Mouse (Mus musculus) stomach, embryonic 16.5 days (tissue): ENCODE measurements around the gene Mterf2. TPM values are rescaled to one million over a fixed set of nuclear protein-coding genes. Genes with fewer than 3 reads are reported as not detected.

Source experiments
- ATAC-seq: fragments of 200-750 bp; cut with Nextera tagmentation; 2 replicates; pipeline ENCODE4 v1.8.0; 2017; ENCODE audit warnings: moderate number of reproducible peaks, moderate TSS enrichment; ENCODE audit not compliant: insufficient read depth, low FRiP score
- H3K27ac ChIP-seq: fragments of 300-500 bp; sonication (generic); 2 replicates; pipeline ENCODE4 v1.5.1; 2014; ENCODE audit warnings: low read length
- H3K27me3 ChIP-seq: fragments of 300-500 bp; sonication (generic); 2 replicates; pipeline ENCODE4 v1.6.1; 2014; ENCODE audit warnings: low read length, control low read depth, mixed read lengths; ENCODE audit not compliant: control insufficient read depth, insufficient read depth
- H3K36me3 ChIP-seq: fragments of 300-500 bp; sonication (generic); 2 replicates; pipeline ENCODE4 v1.6.1; 2014; ENCODE audit warnings: low read length; ENCODE audit not compliant: control insufficient read depth, insufficient read depth
- H3K4me1 ChIP-seq: fragments of 300-500 bp; sonication (generic); 2 replicates; pipeline ENCODE4 v1.6.1; 2014; ENCODE audit warnings: low read length, control low read depth, mixed read lengths; ENCODE audit not compliant: control insufficient read depth, insufficient read depth
- H3K4me2 ChIP-seq: fragments of 300-500 bp; sonication (generic); 2 replicates; pipeline ENCODE4 v1.6.1; 2014; ENCODE audit warnings: low read depth, low read length, mixed read lengths
- H3K4me3 ChIP-seq: fragments of 300-500 bp; sonication (generic); replicated peaks from 2 replicates; pipeline ENCODE4 v1.5.1; 2014; ENCODE audit warnings: mild to moderate bottlenecking, low read length
- H3K9ac ChIP-seq: fragments of 300-500 bp; sonication (generic); 2 replicates; pipeline ENCODE4 v1.6.1; 2014; ENCODE audit warnings: low read length
- H3K9me3 ChIP-seq: fragments of 300-500 bp; sonication (generic); replicated peaks from 2 replicates; pipeline ENCODE4 v1.6.1; 2016; ENCODE audit warnings: low read length, control low read depth; ENCODE audit not compliant: control insufficient read depth
- WGBS: fragments of 180-500 bp; shearing (Covaris S2); extraction: QIAGEN DNeasy Blood & Tissue Kit; methylation state at CpG from one replicate; pipeline ENCODE4 v1.1.7; 2014; 5-methylcytosine and 5-hydroxymethylcytosine counted together
- polyA plus RNA-seq: library from polyadenylated mRNA; unstranded; fragments of >200 nt; fragmentation: Nextera tagmentation; extraction: Ambion mirVana; gene quantifications from 2 replicates; pipeline ENCODE4 v1.2.1, GENCODE M21; 2015

Gene Mterf2
- polyA plus RNA-seq, 1 experiment from 2014 or later, result 12.0 TPM

- Histone ChIP-seq H3K27me3 (no peaks in the 10 kb centered on the region), H3K9me3 (no peaks in the 10 kb centered on the region), H3K4me1 (no peaks in the 10 kb centered on the region), H3K9ac (no peak overlapping the region), H3K4me3 (no peak overlapping the region), H3K4me2 (no peak overlapping the region), H3K36me3 (peaks cover 6% of the 10 kb centered on the region; the same call in 1 of the 2 replicates), H3K27ac (no peak overlapping the region)
- ATAC-seq, result no peak
- 87% methylated on average over 5 of the region's 5 CpGs for WGBS
Measured at GRCm38 (mm10) chr10:85149226-85149625, 21.4 kb upstream of the Mterf2 start.

DNA sequence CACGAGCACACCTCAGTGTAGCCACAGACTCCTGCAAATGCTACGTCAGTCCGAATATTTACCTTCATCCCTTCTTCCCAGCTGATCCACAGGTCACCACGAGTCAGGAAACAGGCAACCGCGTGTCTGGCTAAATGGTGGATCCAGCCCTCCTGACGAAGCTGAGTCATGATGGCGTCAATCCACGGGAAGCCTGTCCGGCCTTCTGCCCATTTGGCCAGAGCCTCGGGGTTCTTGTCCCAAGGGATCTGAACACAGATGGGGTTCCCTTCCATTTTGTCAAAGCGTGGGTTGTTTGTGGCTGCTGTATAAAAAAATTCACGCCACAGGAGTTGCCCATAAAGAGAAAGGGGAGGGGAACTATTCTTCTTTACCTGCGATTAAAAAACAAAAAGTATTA is 18.5 kb upstream of the Mterf2 start:
- H3K36me3 ChIP-seq, result peaks cover 6% of the 10 kb centered on the region; the same call in 1 of the 2 replicates
- WGBS, result 86% methylated on average over 14 of the region's 14 CpGs
- no peak overlapping the region for H3K27ac ChIP-seq
- no peaks in the 10 kb centered on the region for H3K9me3 ChIP-seq
- no peak for ATAC-seq
- no peaks in the 10 kb centered on the region for H3K27me3 ChIP-seq
- H3K4me1 ChIP-seq, result no peaks in the 10 kb centered on the region
- H3K4me3 ChIP-seq, result no peak overlapping the region
- H3K4me2 ChIP-seq, result no peak overlapping the region
- H3K9ac ChIP-seq, result no peak overlapping the region

DNA sequence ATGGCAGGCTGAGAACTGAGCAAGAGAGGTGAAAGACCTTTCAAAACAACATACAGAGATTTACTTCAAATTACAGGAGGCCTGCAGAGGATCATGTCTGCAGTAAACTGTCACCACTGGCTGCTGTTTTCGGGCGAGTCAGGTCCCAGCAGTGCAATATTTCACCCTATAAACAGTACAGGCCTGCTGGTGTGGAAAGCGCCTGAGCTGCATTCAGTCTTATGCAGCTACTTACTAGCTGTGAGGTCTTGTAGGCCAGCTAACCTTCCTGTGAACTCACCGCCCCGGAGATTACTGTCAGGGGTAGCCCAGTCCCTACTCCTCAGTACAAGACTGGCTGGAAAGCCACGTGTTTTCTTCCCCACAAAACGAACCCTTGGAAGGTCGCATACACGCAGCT is 13.6 kb upstream of the Mterf2 start:
- Histone ChIP-seq H3K4me1 (no peaks in the 10 kb centered on the region), H3K4me3 (no peak overlapping the region), H3K27me3 (no peaks in the 10 kb centered on the region), H3K27ac (no peak overlapping the region), H3K9ac (no peak overlapping the region), H3K36me3 (peaks cover 6% of the 10 kb centered on the region; the same call in 1 of the 2 replicates), H3K9me3 (no peaks in the 10 kb centered on the region), H3K4me2 (no peak overlapping the region)
- no peak for ATAC-seq
- 62% methylated on average over 9 of the region's 9 CpGs for WGBS

GRCm38 (mm10) chr10:85136573-85136972 is 8.7 kb upstream of the Mterf2 start:
- no peaks in the 10 kb centered on the region for H3K4me1 ChIP-seq
- no peaks in the 10 kb centered on the region for H3K36me3 ChIP-seq
- 82% methylated on average over 6 of the region's 6 CpGs for WGBS
- no peak for ATAC-seq
- no peak overlapping the region for H3K4me2 ChIP-seq
- no peaks in the 10 kb centered on the region for H3K27me3 ChIP-seq
- H3K4me3 ChIP-seq, result no peak overlapping the region
- no peak overlapping the region for H3K27ac ChIP-seq
- H3K9ac ChIP-seq, result no peak overlapping the region
- no peaks in the 10 kb centered on the region for H3K9me3 ChIP-seq

DNA sequence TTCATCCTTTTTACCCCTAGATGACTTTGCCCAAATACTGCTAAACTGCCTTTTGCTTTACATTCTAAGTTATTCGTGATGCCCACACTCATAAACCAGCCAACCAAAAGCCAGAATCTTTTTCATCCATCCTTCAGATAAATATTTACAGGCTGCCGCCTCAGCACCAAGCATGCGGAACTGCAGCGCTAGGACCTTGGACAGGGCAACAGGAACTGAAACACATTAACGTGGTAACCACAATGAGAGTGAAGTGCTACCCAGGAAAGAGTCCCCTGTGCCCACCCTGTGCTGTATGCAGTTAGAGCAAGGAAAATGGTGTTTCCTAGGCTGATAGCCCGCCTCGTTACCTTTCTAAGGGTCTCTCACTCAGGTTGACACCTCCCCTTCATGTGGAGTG is 626 bp upstream of the Mterf2 start:
- peak overlapping the region; percentile 71 for H3K4me2 ChIP-seq
- H3K9me3 ChIP-seq, result no peaks in the 10 kb centered on the region; the same call in 1 of the 2 replicates
- peak overlapping the region; percentile 78 for H3K4me3 ChIP-seq
- H3K27ac ChIP-seq, result no peak overlapping the region
- peak overlapping the region; percentile 59 for H3K9ac ChIP-seq
- no peaks in the 10 kb centered on the region for H3K36me3 ChIP-seq
- H3K4me1 ChIP-seq, result peaks cover 6% of the 10 kb centered on the region; the same call in 1 of the 2 replicates
- 11% methylated on average over 7 of the region's 7 CpGs for WGBS
- H3K27me3 ChIP-seq, result no peaks in the 10 kb centered on the region
- ATAC-seq, result no peak

DNA sequence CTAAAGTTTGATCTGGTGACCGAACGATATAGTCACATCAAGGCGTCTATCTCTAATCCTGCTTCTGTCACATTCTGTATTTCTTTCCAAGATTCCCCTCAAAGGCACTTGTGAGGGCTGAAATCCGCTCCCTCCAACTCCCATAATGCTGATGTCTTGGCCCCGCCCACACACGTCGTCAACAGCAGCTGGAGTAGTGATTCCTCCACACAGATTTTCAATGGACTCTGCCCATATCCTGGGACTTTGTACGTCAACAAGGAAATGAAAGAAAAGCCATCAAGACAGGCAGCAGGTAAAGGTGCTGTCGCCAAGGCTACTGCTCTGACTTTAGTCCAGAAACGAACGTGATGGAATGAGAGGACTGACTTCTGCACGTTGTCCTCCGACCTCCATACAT is 2.6 kb downstream of the Mterf2 start:
- Histone ChIP-seq H3K4me3 (no peak overlapping the region), H3K4me1 (peaks cover 6% of the 10 kb centered on the region; the same call in 1 of the 2 replicates), H3K36me3 (0 out of 2 replicates have a peak, but pooled peaks cover 6% of the 10 kb centered on the region), H3K27ac (no peak overlapping the region), H3K9ac (no peak overlapping the region), H3K4me2 (no peak overlapping the region), H3K9me3 (no peaks in the 10 kb centered on the region; the same call in 1 of the 2 replicates), H3K27me3 (no peaks in the 10 kb centered on the region)
- ATAC-seq, result no peak
- WGBS, result 81% methylated on average over 13 of the region's 13 CpGs

DNA sequence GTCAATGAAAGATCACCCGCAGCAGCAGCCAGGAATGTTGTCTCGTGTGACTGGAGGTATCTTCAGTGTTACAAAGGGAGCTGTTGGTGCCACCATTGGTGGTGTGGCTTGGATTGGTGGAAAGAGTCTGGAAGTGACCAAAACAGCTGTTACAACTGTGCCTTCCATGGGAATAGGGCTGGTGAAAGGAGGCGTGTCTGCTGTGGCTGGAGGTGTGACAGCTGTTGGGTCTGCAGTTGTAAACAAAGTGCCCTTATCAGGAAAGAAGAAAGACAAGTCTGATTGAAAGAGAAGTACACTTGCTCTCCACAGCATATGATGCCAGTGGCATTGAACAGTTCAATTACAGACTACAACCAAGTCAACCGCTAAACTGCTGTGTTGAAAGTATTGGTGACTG is 13.4 kb downstream of the Mterf2 start:
- Histone ChIP-seq H3K9ac (no peak overlapping the region), H3K27me3 (no peaks in the 10 kb centered on the region), H3K4me3 (no peak overlapping the region), H3K4me1 (no peaks in the 10 kb centered on the region), H3K4me2 (no peak overlapping the region), H3K36me3 (peaks cover 5% of the 10 kb centered on the region; the same call in 1 of the 2 replicates), H3K27ac (no peak overlapping the region), H3K9me3 (no peaks in the 10 kb centered on the region)
- WGBS, result 82% methylated on average over 4 of the region's 4 CpGs
- ATAC-seq, result no peak

- Histone ChIP-seq H3K27me3 (no peaks in the 10 kb centered on the region), H3K4me3 (peak overlapping the region; percentile 100), H3K9ac (peak overlapping the region; percentile 96), H3K9me3 (no peaks in the 10 kb centered on the region), H3K4me1 (0 out of 2 replicates have a peak, but pooled peaks cover 9% of the 10 kb centered on the region), H3K27ac (peak overlapping the region; percentile 80), H3K36me3 (no peaks in the 10 kb centered on the region), H3K4me2 (peak overlapping the region; percentile 89)
- under 1% methylated on average over 34 of the region's 34 CpGs for WGBS
- peak; percentile 11; the same call in 1 of the 2 replicates for ATAC-seq
Measured at GRCm38 (mm10) chr10:85103085-85103885, 24.5 kb downstream of the Mterf2 start.

GRCm38 (mm10) chr10:85102247-85103084 is 25.4 kb downstream of the Mterf2 start, which contains the start of the genes Fhl4 and Tmem263:
Gene Fhl4 (minus strand): TSS chr10:85102495.
Gene Tmem263 (plus strand): TSS chr10:85102627.
- peak within 1 kb of the TSS; percentile 89 for H3K4me2 ChIP-seq
- peak within 1 kb of the TSS; percentile 100 for H3K4me3 ChIP-seq
- ATAC-seq, result peak; percentile 98
- under 1% methylated on average over 86 of the region's 96 CpGs for WGBS
- H3K27ac ChIP-seq, result peak within 1 kb of the TSS; percentile 88
- H3K9me3 ChIP-seq, result no peaks in the 10 kb centered on the region
- no peaks in the 10 kb centered on the region for H3K27me3 ChIP-seq
- H3K4me1 ChIP-seq, result 0 out of 2 replicates have a peak, but pooled peaks cover 9% of the 10 kb centered on the region
- peak within 1 kb of the TSS; percentile 96 for H3K9ac ChIP-seq
- H3K36me3 ChIP-seq, result no peaks in the 10 kb centered on the region
